Mouse (Mus musculus) bone marrow, adult 2 months (tissue): ENCODE results near the gene Kcnj14.

Experiments
- CTCF ChIP-seq: fragments of 200-500 bp; IDR thresholded peaks from 2 replicates; pipeline ENCODE4 v1.5.1; 2011; ENCODE audit warnings: low read length, control low read depth; ENCODE audit not compliant: control insufficient read depth, insufficient read depth
- POLR2A ChIP-seq: fragments of 200-500 bp; IDR thresholded peaks from 2 replicates; pipeline ENCODE4 v1.6.1; 2011; ENCODE audit warnings: low read depth, mild to moderate bottlenecking, control low read depth, low read length, borderline replicate concordance; ENCODE audit not compliant: control insufficient read depth

DNA sequence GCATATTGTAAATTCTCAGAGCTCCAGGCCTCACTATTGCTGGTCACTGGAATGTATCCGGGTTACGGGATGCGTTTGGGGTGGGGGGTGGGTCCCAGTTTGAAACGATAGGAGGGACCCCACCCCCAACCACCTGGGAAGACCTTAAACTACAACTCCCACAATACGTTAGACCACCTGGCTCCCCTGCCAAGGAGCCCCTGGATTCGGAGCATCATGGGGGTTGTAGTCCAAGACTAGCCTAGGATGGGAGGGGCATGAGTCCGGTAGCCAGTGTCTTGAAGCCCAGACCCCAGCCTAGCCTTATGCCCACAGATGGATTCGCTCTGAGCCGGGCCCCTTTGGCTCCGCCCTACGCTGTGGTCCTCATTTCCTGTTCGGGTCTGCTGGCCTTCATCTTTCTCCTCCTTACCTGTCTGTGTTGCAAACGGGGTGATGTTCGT is 38.4 kb downstream of the Kcnj14 start:
- TF ChIP-seq CTCF (no peak), POLR2A (no peak)
